Mouse (Mus musculus) C2C12 (cell line): ENCODE results near the gene Fam126a.

Source experiments
- CEBPB ChIP-seq: IDR thresholded peaks from one replicate; pipeline ENCODE4 v1.6.1; 2011; ENCODE audit warnings: low read depth, mild to moderate bottlenecking, control low read depth, moderate library complexity
- CTCF ChIP-seq: IDR thresholded peaks from one replicate; pipeline ENCODE4 v1.5.1; 2011; ENCODE audit not compliant: control insufficient read depth, insufficient read depth, insufficient read length
- MAX ChIP-seq: IDR thresholded peaks from one replicate; pipeline ENCODE4 v1.6.1; 2011; ENCODE audit warnings: mild to moderate bottlenecking, control low read depth

GRCm38 (mm10) chr5:23999083-23999671 is 31.3 kb downstream of the Fam126a start:
- TF ChIP-seq CEBPB (no peak), CTCF (no peak), MAX (no peak)
